Mouse (Mus musculus): ENCODE results near the gene Gmfg. TPM values are rescaled to one million over a fixed set of nuclear protein-coding genes. Genes with fewer than 3 reads are reported as not detected.

Gmfg gene
- total and polyA plus RNA-seq, 2 experiments from 2014 or later: 4.0 to 4.3 TPM

DNA sequence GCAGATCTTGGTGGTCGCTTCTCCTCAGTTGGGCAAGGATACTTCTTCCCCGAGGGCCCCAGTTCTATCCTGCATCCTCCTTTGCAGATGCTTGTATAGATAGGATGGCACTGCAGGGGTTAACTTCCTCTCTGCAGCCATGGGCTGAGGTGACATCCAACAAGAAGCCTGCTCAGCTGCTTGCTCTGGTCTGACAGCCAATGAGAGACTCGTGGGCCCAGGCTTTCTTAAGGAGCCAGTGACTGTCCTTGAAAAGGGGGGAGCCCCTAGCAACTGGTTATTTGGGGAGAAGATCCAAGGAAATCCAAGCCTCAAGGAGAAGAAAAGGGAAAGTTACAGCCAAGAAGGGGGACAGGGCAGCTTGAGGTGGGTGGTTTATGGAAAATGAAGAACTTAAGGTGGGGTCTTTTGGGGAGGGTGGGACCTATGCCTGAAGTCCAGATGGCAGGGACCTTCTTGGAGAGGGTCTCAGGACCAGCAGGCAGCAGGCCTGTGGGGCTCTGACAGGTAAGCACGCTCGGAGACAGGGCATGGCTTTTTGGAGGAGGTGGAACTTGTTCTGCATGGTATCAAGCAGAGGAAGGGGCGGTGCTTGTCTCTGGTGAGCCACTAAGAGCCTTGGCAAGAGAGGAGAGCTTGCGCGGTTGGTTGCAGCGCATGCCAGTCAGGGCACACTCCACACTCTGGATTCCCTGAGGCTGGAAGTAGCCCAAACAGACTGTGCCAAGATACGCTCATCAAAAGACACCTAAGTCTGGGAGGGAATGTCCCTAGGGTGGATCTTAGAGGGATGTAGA, 27.4 kb downstream of the Gmfg start:
- Histone ChIP-seq H3K9me3 (ENCODE audit: low read length) (no peaks in the 10 kb centered on the region), H3K36me3 (ENCODE audit: insufficient read depth, low read length) (peaks cover 29% of the 10 kb centered on the region), H3K4me3 (ENCODE audit: low read depth, low read length) (peak overlapping the region; percentile 8), H3K4me1 (ENCODE audit: insufficient read depth, low read length) (no peaks in the 10 kb centered on the region), H3K4me2 (ENCODE audit: low read depth, low read length, poor library complexity, severe bottlenecking) (peak overlapping the region; percentile 43), H3K27ac (ENCODE audit: low read depth, low read length) (0 out of 2 replicates have a peak overlapping the region, but pooled peaks have one; percentile 9), H3K27me3 (ENCODE audit: insufficient read depth, low read length) (no peaks in the 10 kb centered on the region), H3K9ac (replicated peaks; ENCODE audit: low read length, poor library complexity, severe bottlenecking) (no peak overlapping the region)
- no peak for TF ChIP-seq CTCF (IDR thresholded peaks at IDR 0.05)
- peak; percentile 86 for ATAC-seq (ENCODE audit: low FRiP score)
- WGBS: 55% methylated on average over 10 of the region's 10 CpGs
- DNase-seq (ENCODE audit: low spot score): peak; percentile 90

- DNase-seq (ENCODE audit: low spot score) (no peak), ATAC-seq (ENCODE audit: low FRiP score) (no peak)
- H3K27ac ChIP-seq (ENCODE audit: low read depth, low read length): no peak overlapping the region
- no peaks in the 10 kb centered on the region for H3K27me3 ChIP-seq (ENCODE audit: insufficient read depth, low read length)
- no peak for TF ChIP-seq CTCF (IDR thresholded peaks at IDR 0.05)
- WGBS: 22% methylated on average over 40 of the region's 40 CpGs
- 0 out of 2 replicates have a peak overlapping the region, but pooled peaks have one; percentile 24 for H3K9ac ChIP-seq (replicated peaks; ENCODE audit: low read length, poor library complexity, severe bottlenecking)
- no peaks in the 10 kb centered on the region for H3K4me1 ChIP-seq (ENCODE audit: insufficient read depth, low read length)
- H3K9me3 ChIP-seq (ENCODE audit: low read length): no peaks in the 10 kb centered on the region
- H3K36me3 ChIP-seq (ENCODE audit: insufficient read depth, low read length): peaks cover 20% of the 10 kb centered on the region
- no peak overlapping the region; the same call in 1 of the 2 replicates for H3K4me3 ChIP-seq (ENCODE audit: low read depth, low read length)
- peak overlapping the region; percentile 43 for H3K4me2 ChIP-seq (ENCODE audit: low read depth, low read length, poor library complexity, severe bottlenecking)
Measured at GRCm38 (mm10) chr7:28466721-28467212, 29.5 kb downstream of the Gmfg start.

GRCm38 (mm10) chr7:28467213-28467751, 30.0 kb downstream of the Gmfg start:
- Histone ChIP-seq H3K4me1 (ENCODE audit: insufficient read depth, low read length) (no peaks in the 10 kb centered on the region), H3K27me3 (ENCODE audit: insufficient read depth, low read length) (no peaks in the 10 kb centered on the region), H3K4me2 (ENCODE audit: low read depth, low read length, poor library complexity, severe bottlenecking) (peak overlapping the region; percentile 43), H3K4me3 (ENCODE audit: low read depth, low read length) (peak overlapping the region; percentile 18), H3K9ac (replicated peaks; ENCODE audit: low read length, poor library complexity, severe bottlenecking) (peak overlapping the region; percentile 24; the same call in 1 of the 2 replicates), H3K27ac (ENCODE audit: low read depth, low read length) (no peak overlapping the region), H3K9me3 (ENCODE audit: low read length) (no peaks in the 10 kb centered on the region), H3K36me3 (ENCODE audit: insufficient read depth, low read length) (peaks cover 18% of the 10 kb centered on the region)
- WGBS: 9% methylated on average over 63 of the region's 63 CpGs
- ATAC-seq (ENCODE audit: low FRiP score) (peak; percentile 11; the same call in 1 of the 2 replicates), DNase-seq (ENCODE audit: low spot score) (peak; percentile 9)
- TF ChIP-seq CTCF (IDR thresholded peaks at IDR 0.05): 0 out of 2 replicates have a peak, but pooled peaks have one; percentile 4

DNA sequence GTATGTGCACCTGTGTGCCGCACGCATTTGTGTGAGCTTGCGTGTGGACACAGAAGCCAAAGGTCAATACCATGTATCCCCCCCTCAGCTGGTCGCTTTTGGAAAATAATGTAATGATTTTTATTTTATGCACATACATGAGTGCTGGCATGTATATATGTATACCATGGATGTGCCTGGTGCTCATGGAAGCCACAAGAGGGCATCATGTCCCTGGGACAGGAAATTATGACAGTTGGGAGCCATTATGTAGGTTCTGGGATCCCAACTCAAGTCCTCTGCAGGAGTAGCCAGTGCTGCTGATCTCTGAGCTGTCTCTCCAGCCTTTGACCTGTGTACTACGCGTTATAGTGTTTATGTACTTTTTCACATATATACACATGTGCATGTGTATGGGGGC, 38.9 kb downstream of the Gmfg start:
- WGBS: 87% methylated on average over 6 of the region's 6 CpGs
- Histone ChIP-seq H3K27me3 (ENCODE audit: insufficient read depth, low read length) (no peaks in the 10 kb centered on the region), H3K36me3 (ENCODE audit: insufficient read depth, low read length) (no peaks in the 10 kb centered on the region), H3K9ac (replicated peaks; ENCODE audit: low read length, poor library complexity, severe bottlenecking) (no peak overlapping the region), H3K4me3 (ENCODE audit: low read depth, low read length) (no peak overlapping the region), H3K4me1 (ENCODE audit: insufficient read depth, low read length) (no peaks in the 10 kb centered on the region), H3K4me2 (ENCODE audit: low read depth, low read length, poor library complexity, severe bottlenecking) (no peak overlapping the region), H3K9me3 (ENCODE audit: low read length) (no peaks in the 10 kb centered on the region), H3K27ac (ENCODE audit: low read depth, low read length) (no peak overlapping the region)
- DNase-seq (ENCODE audit: low spot score) (no peak), ATAC-seq (ENCODE audit: low FRiP score) (no peak)
- peak; percentile 38 for TF ChIP-seq CTCF (IDR thresholded peaks at IDR 0.05)

DNA sequence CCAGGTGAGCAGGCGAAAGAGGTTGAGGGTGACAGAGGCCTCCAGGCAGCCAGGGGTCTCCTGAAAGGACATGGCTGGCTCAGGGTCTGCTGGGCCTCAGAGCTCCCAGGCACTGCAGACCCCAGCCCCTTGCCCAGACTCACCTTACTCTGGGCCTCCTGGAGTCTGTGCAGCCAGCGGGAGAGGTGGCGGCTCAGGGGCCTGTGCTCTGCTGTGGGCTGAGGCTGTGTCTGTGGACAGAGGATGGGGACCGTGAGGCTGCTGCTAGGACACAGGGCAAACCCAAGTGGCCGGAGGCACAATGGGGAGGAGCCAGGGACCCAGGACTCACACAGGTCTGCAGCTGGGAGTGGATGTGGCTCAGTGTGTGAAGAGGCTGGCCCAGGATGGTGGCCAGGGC, 40.1 kb downstream of the Gmfg start:
- no peaks in the 10 kb centered on the region for H3K4me1 ChIP-seq (ENCODE audit: insufficient read depth, low read length)
- H3K9me3 ChIP-seq (ENCODE audit: low read length): no peaks in the 10 kb centered on the region
- no peak for ATAC-seq (ENCODE audit: low FRiP score)

DNA sequence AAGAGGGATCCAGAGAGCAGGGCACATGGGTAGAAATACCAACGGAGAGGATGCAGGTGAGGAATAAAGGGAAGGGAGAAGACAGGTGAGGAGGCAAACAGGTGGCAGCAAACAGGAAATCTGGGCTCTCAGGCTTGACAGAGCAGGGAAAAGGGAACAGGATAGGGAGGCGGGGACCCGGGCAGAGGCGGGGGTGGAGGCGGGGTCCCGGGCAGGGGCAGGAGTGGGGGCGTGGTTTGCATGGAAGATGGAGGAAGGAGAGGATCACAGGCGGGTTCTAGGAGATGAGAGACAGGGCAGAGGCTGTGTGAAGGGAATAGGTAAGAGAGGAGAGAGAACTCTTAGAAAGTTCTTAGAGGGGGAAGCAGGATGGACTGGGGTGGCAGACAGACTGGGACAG, 41.6 kb downstream of the Gmfg start:
- Histone ChIP-seq H3K4me1 (ENCODE audit: insufficient read depth, low read length) (no peaks in the 10 kb centered on the region), H3K27me3 (ENCODE audit: insufficient read depth, low read length) (no peaks in the 10 kb centered on the region), H3K9ac (replicated peaks; ENCODE audit: low read length, poor library complexity, severe bottlenecking) (no peak overlapping the region), H3K36me3 (ENCODE audit: insufficient read depth, low read length) (no peaks in the 10 kb centered on the region), H3K4me3 (ENCODE audit: low read depth, low read length) (no peak overlapping the region), H3K27ac (ENCODE audit: low read depth, low read length) (no peak overlapping the region), H3K9me3 (ENCODE audit: low read length) (no peaks in the 10 kb centered on the region), H3K4me2 (ENCODE audit: low read depth, low read length, poor library complexity, severe bottlenecking) (no peak overlapping the region)
- DNase-seq (ENCODE audit: low spot score) (no peak), ATAC-seq (ENCODE audit: low FRiP score) (no peak)
- no peak for TF ChIP-seq CTCF (IDR thresholded peaks at IDR 0.05)
- 6% methylated on average over 8 of the region's 8 CpGs for WGBS

More for the DNA sequence above, 40.1 kb downstream of the Gmfg start:
- no peak for DNase-seq (ENCODE audit: low spot score)
- H3K4me2 ChIP-seq (ENCODE audit: low read depth, low read length, poor library complexity, severe bottlenecking): no peak overlapping the region
- H3K27me3 ChIP-seq (ENCODE audit: insufficient read depth, low read length): no peaks in the 10 kb centered on the region
- no peak overlapping the region for H3K4me3 ChIP-seq (ENCODE audit: low read depth, low read length)
- no peak for TF ChIP-seq CTCF (IDR thresholded peaks at IDR 0.05)
- H3K9ac ChIP-seq (replicated peaks; ENCODE audit: low read length, poor library complexity, severe bottlenecking): no peak overlapping the region
- no peaks in the 10 kb centered on the region for H3K36me3 ChIP-seq (ENCODE audit: insufficient read depth, low read length)
- H3K27ac ChIP-seq (ENCODE audit: low read depth, low read length): no peak overlapping the region
- 88% methylated on average over 5 of the region's 5 CpGs for WGBS

Data from midbrain, postnatal 0 days (tissue).